Mouse (Mus musculus): ENCODE data around the gene Gtf2f2. TPM values are rescaled to one million over a fixed set of nuclear protein-coding genes. Genes with fewer than 3 reads are reported as not detected.

Gene Gtf2f2
- total RNA-seq, 2 experiments from 2014 or later: 22.5 to 23.0 TPM

DNA sequence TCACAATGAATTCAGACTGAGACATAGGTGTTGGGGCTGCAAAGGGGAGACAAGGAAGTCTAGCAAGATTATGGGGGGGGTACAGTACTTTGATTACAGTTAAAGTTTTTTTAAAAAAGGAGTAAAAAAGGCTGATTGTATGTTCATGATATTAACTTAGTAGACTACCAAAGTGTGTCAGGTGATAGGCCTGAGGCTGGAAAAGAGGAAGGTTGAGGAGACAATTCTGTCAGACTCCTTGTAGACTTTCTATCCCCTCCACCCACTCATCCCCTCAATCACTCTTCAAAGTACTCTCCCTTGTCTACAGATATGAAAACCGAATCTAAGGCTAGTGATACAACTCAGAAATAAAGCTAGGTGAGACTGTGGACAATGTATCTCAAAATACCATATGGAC is 2.5 kb downstream of the Gtf2f2 start:
- DNase-seq (ENCODE audit: extremely low spot score in 1 of 2, low spot score in 2 of 2): no peak
- intact Hi-C loops (cut with DNase I): no loop called here

DNA sequence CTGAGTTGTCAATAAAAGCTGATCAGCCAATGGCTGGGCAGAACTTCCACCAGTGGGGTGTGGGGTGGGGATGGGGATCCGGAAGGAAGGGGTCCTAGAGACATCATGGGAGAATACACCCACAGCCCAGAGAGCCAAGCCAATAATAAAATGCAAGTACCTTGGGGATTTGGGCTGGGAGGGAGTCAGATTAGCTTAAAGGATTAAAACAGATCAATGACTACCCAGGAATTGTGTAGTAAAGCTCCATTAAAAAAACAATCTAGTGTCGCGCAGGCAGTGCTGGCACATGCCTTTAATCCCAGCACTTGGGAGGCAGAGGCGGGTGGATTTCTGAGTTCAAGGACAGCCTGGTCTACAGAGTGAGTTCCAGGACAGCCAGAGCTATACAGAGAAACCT is 5.7 kb downstream of the Gtf2f2 start:
- DNase-seq (ENCODE audit: extremely low spot score in 1 of 2, low spot score in 2 of 2): no peak
- intact Hi-C loops (cut with DNase I): no loop called here

DNA sequence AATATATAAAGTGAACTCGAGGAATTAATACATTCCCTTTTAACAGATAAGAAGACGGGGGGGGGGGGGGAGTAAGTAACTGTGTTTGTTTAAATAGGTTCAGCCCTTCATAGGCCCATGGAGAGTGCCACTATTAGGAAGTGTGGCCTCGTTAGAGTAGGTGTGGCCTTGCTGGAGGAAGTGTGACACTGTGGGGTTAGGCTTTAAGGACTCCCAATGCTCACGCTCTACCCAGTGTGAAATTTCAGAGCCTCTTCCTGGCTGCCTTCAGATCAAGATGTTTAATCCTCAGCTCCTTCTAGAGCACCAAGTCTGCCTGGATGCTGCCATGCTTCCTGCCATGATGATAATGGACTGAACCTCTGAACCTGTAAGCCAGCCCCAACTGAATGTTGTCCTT is 8.9 kb downstream of the Gtf2f2 start:
- DNase-seq (ENCODE audit: extremely low spot score in 1 of 2, low spot score in 2 of 2): no peak
- intact Hi-C loops (cut with DNase I): no loop called here

DNA sequence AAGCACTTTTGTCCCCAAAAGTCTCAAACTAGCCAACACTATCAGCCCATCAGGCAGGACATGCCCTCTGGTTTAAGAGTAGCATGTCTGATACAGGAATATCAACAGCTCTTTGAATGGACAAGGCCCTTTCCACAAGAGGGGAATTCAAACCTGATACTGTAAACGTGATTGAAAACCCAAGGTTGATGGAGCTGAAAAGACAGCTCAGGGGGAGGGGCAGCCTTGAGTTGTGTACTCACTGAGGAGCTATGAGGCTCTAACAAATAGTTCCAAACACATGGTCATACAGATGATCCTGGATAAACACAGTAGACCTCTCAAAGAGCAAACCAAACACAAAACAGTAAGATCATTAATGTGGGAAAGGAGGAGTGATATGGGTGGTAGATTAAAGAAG is 12.6 kb downstream of the Gtf2f2 start:
- no peak for DNase-seq (ENCODE audit: extremely low spot score in 1 of 2, low spot score in 2 of 2)

DNA sequence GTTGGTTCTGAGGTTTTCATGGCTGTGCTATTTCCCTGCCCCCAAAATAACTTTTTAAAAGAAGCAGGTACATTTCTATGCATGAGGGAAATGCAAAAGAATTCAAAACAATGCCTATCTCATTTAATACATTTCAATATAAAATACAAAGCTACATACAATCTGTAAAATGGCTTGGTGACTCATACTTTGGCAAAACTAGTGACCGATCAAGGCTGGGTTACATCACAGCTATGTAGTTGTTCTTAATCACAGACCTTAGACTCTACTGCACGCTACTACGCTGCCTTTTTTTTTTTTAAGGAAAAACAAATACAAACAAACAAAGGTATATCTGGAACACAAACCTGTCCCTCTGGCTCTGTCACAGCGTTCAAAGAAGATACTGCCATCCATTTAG is 18.3 kb downstream of the Gtf2f2 start:
- intact Hi-C loops (cut with DNase I): no loop called here
- no peak for DNase-seq (ENCODE audit: extremely low spot score in 1 of 2, low spot score in 2 of 2)

More for the DNA sequence above, 12.6 kb downstream of the Gtf2f2 start:
- intact Hi-C loops (cut with DNase I): no loop called here

DNA sequence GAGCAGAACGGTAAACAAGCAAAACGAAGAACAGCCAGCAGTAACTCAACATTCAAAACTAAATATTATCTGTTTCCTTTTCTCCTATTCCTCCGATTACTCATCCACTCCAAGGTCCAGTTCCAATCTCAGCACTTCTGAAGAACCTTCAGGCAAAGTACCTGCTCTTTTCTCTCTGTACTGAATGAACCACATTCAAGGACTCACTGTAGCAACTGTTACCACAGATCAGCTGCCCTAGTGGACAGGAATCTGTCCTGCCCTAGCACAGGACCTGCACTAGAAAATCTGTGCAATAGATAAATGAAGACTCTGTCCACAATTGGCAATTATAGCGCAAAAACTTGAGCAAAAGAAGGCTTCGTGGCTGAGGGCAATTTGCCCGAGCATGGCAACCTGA is 19.7 kb downstream of the Gtf2f2 start:
- DNase-seq (ENCODE audit: extremely low spot score in 1 of 2, low spot score in 2 of 2): no peak
- intact Hi-C loops (cut with DNase I): no loop called here

DNA sequence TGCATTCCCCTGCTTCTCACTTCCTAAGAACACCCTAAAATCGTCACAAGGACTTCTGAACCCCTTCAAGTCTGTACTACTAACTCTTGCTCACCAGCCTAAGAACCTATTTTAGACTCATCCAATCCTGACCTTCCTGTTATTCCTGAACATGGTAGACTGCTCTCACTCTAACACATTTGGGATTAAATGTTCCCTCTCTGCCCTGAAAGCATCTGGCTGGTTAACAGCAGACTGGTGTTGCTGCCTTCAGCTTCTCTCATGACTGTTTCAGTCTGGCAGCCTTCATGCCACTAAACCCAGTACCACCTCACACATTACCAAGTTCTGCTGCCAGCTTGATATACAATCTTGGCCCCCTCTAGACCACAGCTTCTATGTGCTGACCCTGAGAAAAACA is 21.5 kb downstream of the Gtf2f2 start:
- no peak for DNase-seq (ENCODE audit: extremely low spot score in 1 of 2, low spot score in 2 of 2)
- intact Hi-C loops (cut with DNase I): no loop called here

DNA sequence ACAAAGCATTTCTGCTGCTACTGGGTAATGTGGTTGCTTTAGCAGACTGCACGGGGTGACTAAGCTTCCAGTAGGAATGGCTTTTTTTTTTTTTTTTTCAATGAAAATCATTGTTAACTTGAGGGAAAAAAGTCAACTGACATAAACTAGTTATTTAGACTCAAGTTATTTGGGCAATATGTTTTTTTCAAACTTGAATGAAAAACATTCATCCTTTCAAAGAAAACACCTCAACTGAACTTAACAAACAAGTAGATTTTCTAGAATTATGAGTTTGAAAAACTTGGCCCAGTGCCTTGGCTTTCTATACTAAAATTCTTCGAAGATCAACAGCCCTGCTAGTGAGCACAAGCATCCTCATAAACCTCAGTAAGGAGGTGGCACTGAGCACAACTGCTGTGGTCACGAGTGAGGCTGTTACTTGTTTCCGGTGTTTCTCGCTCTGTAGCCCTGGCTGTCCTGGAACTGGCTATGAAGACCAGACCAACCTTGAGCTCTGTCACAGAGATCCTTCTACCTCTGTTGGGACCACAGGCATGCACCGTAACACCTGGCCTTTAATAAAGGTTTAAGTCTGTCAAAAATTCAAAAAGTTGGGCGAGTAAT is 23.7 kb downstream of the Gtf2f2 start:
- intact Hi-C loops (cut with DNase I): no loop called here

DNA sequence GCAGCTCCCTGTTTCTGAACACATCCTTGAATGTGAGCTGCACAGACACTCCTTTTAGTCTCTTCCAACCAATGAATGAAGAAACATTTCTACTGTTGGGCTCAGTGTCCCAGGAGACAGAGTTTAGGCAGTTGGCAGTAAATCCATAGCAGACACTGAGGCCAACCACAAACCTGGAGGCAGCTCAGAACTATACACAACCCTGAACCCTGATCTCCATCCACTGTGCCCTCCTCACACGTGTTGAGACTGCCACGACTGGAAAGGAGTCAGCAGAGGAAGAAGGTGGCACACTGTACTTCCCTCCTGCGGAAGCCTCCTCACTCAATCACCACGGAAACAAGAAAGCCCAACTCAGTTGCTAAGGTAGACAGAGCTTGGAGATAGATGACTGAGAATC is 25.6 kb downstream of the Gtf2f2 start:
- no peak for DNase-seq (ENCODE audit: extremely low spot score in 1 of 2, low spot score in 2 of 2)
- intact Hi-C loops (cut with DNase I): no loop called here

More for the DNA sequence above, 23.7 kb downstream of the Gtf2f2 start:
- no peak for DNase-seq (ENCODE audit: extremely low spot score in 1 of 2, low spot score in 2 of 2)

DNA sequence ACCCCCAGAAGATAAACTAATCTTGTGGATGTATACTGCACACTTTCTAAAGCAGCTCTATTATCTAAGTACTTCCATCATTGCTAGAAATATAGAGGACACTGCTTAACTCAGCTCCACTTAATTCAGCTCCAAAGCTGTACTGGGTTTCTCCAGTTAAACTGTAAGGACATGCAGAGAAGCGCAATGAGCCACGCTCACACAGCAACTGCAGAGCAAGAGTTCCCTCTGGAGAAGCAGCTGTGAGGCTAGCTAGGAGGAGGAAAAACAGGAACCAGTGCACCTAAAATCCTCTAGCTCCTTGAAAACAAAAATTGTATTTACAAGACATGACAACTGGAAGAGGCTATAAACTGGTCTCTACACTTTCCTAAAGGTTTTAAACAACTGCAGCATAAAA is 26.8 kb downstream of the Gtf2f2 start:
- intact Hi-C loops (cut with DNase I): no loop called here
- DNase-seq (ENCODE audit: extremely low spot score in 1 of 2, low spot score in 2 of 2): no peak

DNA sequence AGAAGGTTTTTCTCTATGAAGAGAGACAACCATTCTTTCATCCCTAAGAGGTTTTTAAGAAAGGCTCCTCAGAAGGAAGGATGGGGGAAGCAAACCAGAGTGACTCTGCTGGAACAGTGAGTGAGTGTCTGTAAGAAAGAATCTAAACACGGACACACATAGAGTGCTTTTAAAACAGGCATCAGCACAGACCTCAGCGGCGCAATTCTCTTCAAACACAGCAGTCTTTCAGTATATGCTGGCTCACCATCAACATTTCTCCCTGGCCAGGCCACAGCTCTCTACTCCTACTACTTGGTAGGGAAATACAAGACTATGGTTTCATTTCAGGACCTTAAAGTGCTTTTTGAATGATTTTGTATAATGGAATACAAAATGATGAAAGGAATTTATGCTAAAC is 29.4 kb downstream of the Gtf2f2 start:
- intact Hi-C loops (cut with DNase I): no loop called here
- no peak for DNase-seq (ENCODE audit: extremely low spot score in 1 of 2, low spot score in 2 of 2)

DNA sequence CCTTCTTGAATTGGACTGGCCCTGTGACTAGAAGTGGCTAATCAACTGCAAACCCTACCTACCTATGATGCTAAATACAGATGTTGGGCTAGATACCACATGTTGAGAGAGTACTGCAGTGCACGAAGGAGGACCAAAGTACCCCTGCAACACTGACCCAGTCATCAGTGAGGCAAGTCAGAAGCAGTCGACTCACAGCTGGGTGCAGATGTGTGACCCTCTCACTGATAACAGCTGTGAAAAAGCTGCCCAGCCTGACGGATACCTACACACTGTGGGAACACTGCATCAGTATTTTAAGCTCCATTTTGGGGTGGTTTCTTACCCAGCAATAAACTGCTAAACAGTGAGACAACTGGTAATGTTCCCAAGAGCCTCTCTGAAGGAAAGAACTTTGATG is 34.6 kb downstream of the Gtf2f2 start:
- no peak for DNase-seq (ENCODE audit: extremely low spot score in 1 of 2, low spot score in 2 of 2)
- intact Hi-C loops (cut with DNase I): no loop called here

DNA sequence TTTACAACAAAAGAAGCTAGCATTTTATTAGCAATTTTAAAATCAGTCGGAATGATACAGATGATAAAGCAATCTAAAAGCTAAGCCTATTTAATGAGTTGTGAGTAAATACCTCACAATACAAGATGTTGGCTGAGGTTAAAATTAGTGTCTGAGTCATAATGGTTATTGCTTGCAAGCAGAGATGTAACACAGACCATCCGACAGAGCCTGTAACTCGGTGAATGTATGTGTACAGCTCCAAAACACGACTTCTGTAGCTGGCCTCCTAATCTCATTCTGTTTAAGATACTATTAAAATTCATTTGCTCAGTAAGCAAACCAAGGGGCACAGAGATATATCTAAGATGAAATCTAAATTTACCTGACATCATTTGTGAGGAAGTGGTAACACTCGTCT is 43.4 kb downstream of the Gtf2f2 start:
- intact Hi-C loops (cut with DNase I): no loop called here

DNA sequence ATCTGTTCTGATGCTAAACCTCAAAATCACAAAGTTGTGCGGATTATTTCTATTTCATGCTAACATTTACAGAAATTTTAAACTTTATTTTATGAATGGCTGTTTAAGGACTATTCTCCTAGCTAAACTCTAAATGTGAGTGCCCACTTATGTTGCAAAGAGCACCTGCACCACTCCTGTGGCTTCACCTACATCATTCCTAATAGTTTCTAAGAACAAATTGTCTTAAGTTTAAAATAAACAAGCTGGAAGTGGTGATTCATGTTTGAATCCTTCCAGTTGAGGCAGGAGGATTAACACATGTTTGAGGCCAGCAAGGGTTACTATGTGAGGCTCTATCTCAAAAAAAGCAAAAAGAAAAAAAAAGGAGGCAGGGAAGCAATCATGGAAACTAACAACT is 46.2 kb downstream of the Gtf2f2 start:
- intact Hi-C loops (cut with DNase I): loop anchor here (5.0 kb wide), 2 partner anchors 62 to 87 kb away; no protein-coding TSS in a partner anchor

More for the DNA sequence above, 43.4 kb downstream of the Gtf2f2 start:
- DNase-seq (ENCODE audit: extremely low spot score in 1 of 2, low spot score in 2 of 2): no peak

DNA sequence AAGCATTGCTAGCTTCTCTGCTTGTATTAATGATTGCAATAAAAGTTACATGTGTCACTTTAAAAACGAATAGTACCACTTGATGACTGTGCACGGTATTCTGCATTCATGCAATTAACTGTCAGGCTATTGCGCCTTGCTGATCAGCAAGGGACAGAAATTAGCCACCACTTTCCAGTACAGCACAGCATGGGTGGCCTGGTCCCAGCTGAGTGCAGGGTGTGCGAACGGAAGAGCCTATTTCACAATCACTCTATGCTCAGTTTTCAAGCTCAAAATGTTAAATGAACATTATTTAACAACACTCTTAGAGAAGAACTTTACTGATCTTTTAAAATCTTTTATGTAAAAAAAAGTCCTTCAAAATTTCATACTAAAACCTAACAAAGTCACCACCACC is 46.7 kb downstream of the Gtf2f2 start:
- intact Hi-C loops (cut with DNase I): loop anchor here (2.0 to 5.0 kb wide), 3 partner anchors 62 to 113 kb away; no protein-coding TSS in a partner anchor
- DNase-seq (ENCODE audit: extremely low spot score in 1 of 2, low spot score in 2 of 2): no peak

More for the DNA sequence above, 46.2 kb downstream of the Gtf2f2 start:
- no peak for DNase-seq (ENCODE audit: extremely low spot score in 1 of 2, low spot score in 2 of 2)

DNA sequence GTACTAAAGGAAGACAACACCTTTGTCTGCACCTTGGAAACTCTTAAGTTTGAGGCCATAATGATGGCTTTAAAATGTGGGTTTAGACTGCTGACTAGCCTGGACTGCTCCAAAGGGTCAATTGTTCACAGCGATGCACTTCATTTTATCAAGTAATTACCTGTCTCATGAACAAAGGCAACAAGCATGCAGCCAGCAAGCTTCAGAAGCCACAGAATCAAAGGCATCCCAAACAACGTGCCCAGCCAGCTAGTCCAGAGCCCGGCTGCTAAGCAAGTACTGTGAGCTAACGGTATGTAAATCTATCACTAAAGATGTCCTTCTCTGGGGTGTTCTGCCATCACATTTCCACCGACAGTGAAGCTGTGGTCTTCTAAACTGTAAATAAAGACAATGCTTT is 47.5 kb downstream of the Gtf2f2 start:
- intact Hi-C loops (cut with DNase I): loop anchor here (2.0 to 5.0 kb wide), 3 partner anchors 61 to 114 kb away; no protein-coding TSS in a partner anchor
- no peak for DNase-seq (ENCODE audit: extremely low spot score in 1 of 2, low spot score in 2 of 2)

DNA sequence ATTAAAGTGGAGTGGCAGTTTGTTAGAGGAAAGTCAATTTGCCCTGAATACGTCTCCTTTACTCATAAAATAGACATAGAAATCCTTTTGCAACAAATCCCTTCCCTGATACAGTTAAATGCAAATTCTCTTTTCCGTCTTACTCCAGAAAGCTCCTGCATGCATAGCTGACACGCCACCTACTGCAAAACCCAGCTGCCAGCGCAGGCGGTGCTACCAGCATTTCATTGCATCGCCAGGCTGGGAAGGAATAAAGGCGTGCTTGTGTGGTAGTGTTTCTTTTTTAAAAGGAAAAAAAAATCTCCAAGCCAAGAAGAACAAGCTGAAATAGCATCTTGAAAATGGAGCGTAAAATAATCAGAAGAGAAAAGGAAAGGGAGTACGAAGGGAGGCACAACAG is 48.4 kb downstream of the Gtf2f2 start:
- DNase-seq (ENCODE audit: extremely low spot score in 1 of 2, low spot score in 2 of 2): peak; percentile 71 to 84
- intact Hi-C loops (cut with DNase I): loop anchor here (2.0 to 5.0 kb wide), 3 partner anchors 60 to 115 kb away; no protein-coding TSS in a partner anchor

DNA sequence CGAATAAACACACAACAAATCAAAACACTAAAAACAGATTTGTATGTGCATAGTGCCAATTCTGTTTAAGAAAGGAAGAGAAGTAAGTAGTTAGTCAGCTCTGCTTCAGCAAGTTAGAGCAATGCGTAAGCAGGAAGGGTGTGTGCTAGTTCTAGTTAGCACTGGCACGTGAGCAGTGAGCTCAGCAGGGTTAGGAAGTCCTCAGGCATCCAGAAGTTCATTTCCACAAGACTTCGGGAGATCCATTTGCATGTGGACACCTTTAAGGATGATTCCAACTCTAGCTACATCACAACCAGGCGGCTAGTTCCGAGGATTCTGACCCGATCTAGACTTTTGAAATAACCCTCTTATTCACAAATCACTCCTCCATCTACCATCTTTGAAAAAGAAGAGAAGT is 55.9 kb downstream of the Gtf2f2 start, which contains the start of gene Kctd4:
Kctd4 (plus strand) TSS at position 244 of the 400 bp plus-strand sequence.
- DNase-seq (ENCODE audit: extremely low spot score in 1 of 2, low spot score in 2 of 2): no peak
- intact Hi-C loops (cut with DNase I): no loop called here

DNA sequence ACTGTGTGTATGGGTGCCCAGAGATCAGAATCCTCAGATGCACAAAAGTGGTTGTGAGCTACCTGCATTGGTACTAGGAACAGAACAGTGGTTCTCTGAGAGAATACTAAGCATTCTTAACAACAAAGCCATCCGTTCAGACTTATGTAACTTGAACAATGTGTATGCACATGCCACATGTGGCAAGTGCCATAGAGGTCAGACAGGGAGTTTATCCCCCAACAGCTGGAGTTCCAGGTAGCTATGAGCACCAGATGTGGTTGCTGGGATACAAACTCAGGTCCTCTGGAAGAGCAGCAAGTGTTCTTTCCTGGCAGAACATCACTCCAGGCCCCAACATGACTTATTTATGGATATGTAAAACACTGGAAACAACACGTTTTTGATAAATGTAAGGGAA is 57.7 kb downstream of the Gtf2f2 start:
- intact Hi-C loops (cut with DNase I): no loop called here

DNA sequence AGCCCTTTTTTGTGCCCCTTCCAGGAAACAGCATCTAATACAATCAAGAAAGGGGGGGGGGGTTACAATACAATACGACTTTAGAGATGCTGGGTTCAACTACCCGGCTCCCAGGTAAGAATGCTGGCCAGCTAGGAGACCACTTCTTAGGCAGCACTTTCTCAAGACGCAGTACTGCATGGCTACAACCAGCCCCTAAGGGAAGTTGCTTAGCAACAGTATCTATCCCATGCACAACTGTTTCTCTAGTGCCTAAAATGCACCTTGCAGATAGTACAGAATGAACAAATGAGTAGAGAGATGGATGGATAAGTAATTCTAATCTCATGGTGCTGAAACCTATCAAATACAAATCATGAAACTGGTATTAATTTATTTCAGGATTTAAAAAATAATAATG is 63.0 kb downstream of the Gtf2f2 start:
- intact Hi-C loops (cut with DNase I): no loop called here
- DNase-seq (ENCODE audit: extremely low spot score in 1 of 2, low spot score in 2 of 2): no peak

More for the DNA sequence above, 57.7 kb downstream of the Gtf2f2 start:
- no peak for DNase-seq (ENCODE audit: extremely low spot score in 1 of 2, low spot score in 2 of 2)

DNA sequence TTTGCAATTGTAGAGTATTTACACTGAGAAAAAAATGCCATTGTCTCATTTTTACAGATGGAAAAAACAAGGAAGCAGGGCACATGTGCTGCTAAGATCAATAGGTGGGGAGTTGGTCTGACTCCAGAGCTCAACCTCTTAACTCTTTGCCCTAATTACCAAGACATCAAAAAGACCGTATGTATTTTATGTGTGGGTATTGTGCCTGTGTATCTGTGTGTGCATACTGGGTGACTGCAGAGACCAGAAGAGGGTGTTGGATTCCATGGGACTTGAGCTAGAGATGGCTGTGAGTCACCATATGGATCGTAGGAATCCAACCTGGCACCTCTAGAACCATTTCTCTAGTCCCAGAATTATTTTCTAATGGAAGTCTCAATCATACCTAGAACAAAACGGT is 68.3 kb downstream of the Gtf2f2 start:
- DNase-seq (ENCODE audit: extremely low spot score in 1 of 2, low spot score in 2 of 2): no peak
- intact Hi-C loops (cut with DNase I): no loop called here
